Mouse (Mus musculus) adrenal gland, adult (tissue): ENCODE results near the gene Taf12.
A peak's percentile ranks its signal among the peaks of the same experiment; 100 is the strongest.
"Not testable (repeated sequence)": the region's sequence is repeated elsewhere in the genome, so short reads cannot be mapped to it uniquely, and the experiment has no call there.

ENCODE experiments used
- DNase-seq, 2 experiments: peaks; one replicate each; pipeline ENCODE4 v3.0.0; 2022 to 2023; ENCODE audit warnings: low spot score in 1 of 2; ENCODE audit not compliant: inconsistent age in 2 of 2

The Taf12 gene

GRCm38 (mm10) chr4:132269740-132270560, 4.2 kb upstream of the Taf12 start:
- peak; percentile 86 to 96 for DNase-seq

GRCm38 (mm10) chr4:132273166-132273565, 1.0 kb upstream of the Taf12 start:
- DNase-seq = peak in 1 of 2 experiments; percentile 57

GRCm38 (mm10) chr4:132275949-132276348, 1.8 kb downstream of the Taf12 start:
- DNase-seq = no peak

GRCm38 (mm10) chr4:132288840-132289239, 14.7 kb downstream of the Taf12 start:
- not testable (repeated sequence) for DNase-seq

GRCm38 (mm10) chr4:132291056-132291455, 16.9 kb downstream of the Taf12 start:
- no peak for DNase-seq

- no peak for DNase-seq
Observed at GRCm38 (mm10) chr4:132291624-132292335, 17.6 kb downstream of the Taf12 start.

- DNase-seq = peak; percentile 44 to 76
Observed at GRCm38 (mm10) chr4:132292988-132293387, 18.8 kb downstream of the Taf12 start.

- no peak for DNase-seq
Observed at GRCm38 (mm10) chr4:132293682-132294240, 19.6 kb downstream of the Taf12 start.

GRCm38 (mm10) chr4:132295696-132296390, 21.7 kb downstream of the Taf12 start:
- DNase-seq = peak in 1 of 2 experiments; percentile 71

- DNase-seq = no peak
Observed at GRCm38 (mm10) chr4:132299849-132300248, 25.7 kb downstream of the Taf12 start.

GRCm38 (mm10) chr4:132301486-132301885, 27.3 kb downstream of the Taf12 start:
- peak; percentile 31 to 84 for DNase-seq

GRCm38 (mm10) chr4:132301965-132302938, 28.1 kb downstream of the Taf12 start:
- DNase-seq = peak; percentile 26 to 47

- DNase-seq = peak; percentile 66 to 81
Observed at GRCm38 (mm10) chr4:132302939-132303479, 28.8 kb downstream of the Taf12 start, which contains the start of gene Rab42. TSS of gene Rab42 (minus strand) at chr4:132303385.

GRCm38 (mm10) chr4:132303484-132303883, 29.3 kb downstream of the Taf12 start:
- not testable (repeated sequence) for DNase-seq

- DNase-seq = no peak
Observed at GRCm38 (mm10) chr4:132305276-132305675, 31.1 kb downstream of the Taf12 start.

GRCm38 (mm10) chr4:132306004-132306403, 31.8 kb downstream of the Taf12 start:
- DNase-seq = no peak

- DNase-seq = peak; percentile 92 to 97
Observed at GRCm38 (mm10) chr4:132308437-132309139, 34.4 kb downstream of the Taf12 start.

GRCm38 (mm10) chr4:132309140-132309848, 35.1 kb downstream of the Taf12 start:
- peak; percentile 29 to 77 for DNase-seq
